Mouse (Mus musculus): ENCODE measurements at regions not wholly inside any gene's neighbourhood (a gene's known extent, or its start where the extent isn't known, plus 50 kb on each side); places are given as distances from the start of the nearest gene placed in this dataset.
"Not testable (repeated sequence)": the region's sequence is repeated elsewhere in the genome, so short reads cannot be mapped to it uniquely, and the experiment has no call there.

GRCm38 (mm10) chr2:116526203-116526602 is 352.3 kb upstream of the Tmco5 start:
- not testable (repeated sequence) for DNase-seq (ENCODE audit: low spot score in 2 of 2)

- DNase-seq (ENCODE audit: low spot score in 2 of 2), result no peak
Measured at GRCm38 (mm10) chr2:116536453-116536852, 342.0 kb upstream of the Tmco5 start.

GRCm38 (mm10) chr2:116559350-116559749 is 319.1 kb upstream of the Tmco5 start:
- DNase-seq (ENCODE audit: low spot score in 2 of 2), result no peak

- no peak for DNase-seq (ENCODE audit: low spot score in 2 of 2)
Measured at GRCm38 (mm10) chr2:116583989-116584388, 294.5 kb upstream of the Tmco5 start.

GRCm38 (mm10) chr2:116586203-116586959 is 292.1 kb upstream of the Tmco5 start:
- DNase-seq (ENCODE audit: low spot score in 2 of 2), result no peak

GRCm38 (mm10) chr2:116605869-116606268 is 272.6 kb upstream of the Tmco5 start:
- DNase-seq (ENCODE audit: low spot score in 2 of 2), result no peak

GRCm38 (mm10) chr2:116639935-116640334 is 238.6 kb upstream of the Tmco5 start:
- no peak for DNase-seq (ENCODE audit: low spot score in 2 of 2)

GRCm38 (mm10) chr2:116652106-116652505 is 226.4 kb upstream of the Tmco5 start:
- no peak for DNase-seq (ENCODE audit: low spot score in 2 of 2)

GRCm38 (mm10) chr2:116685756-116686155 is 192.7 kb upstream of the Tmco5 start:
- no peak for DNase-seq (ENCODE audit: low spot score in 2 of 2)

- no peak for DNase-seq (ENCODE audit: low spot score in 2 of 2)
Measured at GRCm38 (mm10) chr2:116697542-116697941, 180.9 kb upstream of the Tmco5 start.

GRCm38 (mm10) chr2:116704705-116705104 is 173.8 kb upstream of the Tmco5 start:
- DNase-seq (ENCODE audit: low spot score in 2 of 2), result no peak

GRCm38 (mm10) chr2:116709608-116710007 is 168.9 kb upstream of the Tmco5 start:
- no peak for DNase-seq (ENCODE audit: low spot score in 2 of 2)

GRCm38 (mm10) chr2:116716529-116717201 is 161.8 kb upstream of the Tmco5 start:
- no peak for DNase-seq (ENCODE audit: low spot score in 2 of 2)

GRCm38 (mm10) chr2:116718637-116719036 is 159.9 kb upstream of the Tmco5 start:
- DNase-seq (ENCODE audit: low spot score in 2 of 2), result no peak

- no peak for DNase-seq (ENCODE audit: low spot score in 2 of 2)
Measured at GRCm38 (mm10) chr2:116727591-116727990, 150.9 kb upstream of the Tmco5 start.

GRCm38 (mm10) chr2:116735702-116736101 is 142.8 kb upstream of the Tmco5 start:
- DNase-seq (ENCODE audit: low spot score in 2 of 2), result peak; percentile 1 to 14

- DNase-seq (ENCODE audit: low spot score in 2 of 2), result no peak
Measured at GRCm38 (mm10) chr2:116768459-116769047, 109.9 kb upstream of the Tmco5 start.

GRCm38 (mm10) chr2:116769186-116769585 is 109.3 kb upstream of the Tmco5 start:
- no peak for DNase-seq (ENCODE audit: low spot score in 2 of 2)

GRCm38 (mm10) chr2:116772569-116772968 is 105.9 kb upstream of the Tmco5 start:
- DNase-seq (ENCODE audit: low spot score in 2 of 2), result no peak

- no peak for DNase-seq (ENCODE audit: low spot score in 2 of 2)
Measured at GRCm38 (mm10) chr2:116800141-116800540, 78.3 kb upstream of the Tmco5 start.

- no peak for DNase-seq (ENCODE audit: low spot score in 2 of 2)
Measured at GRCm38 (mm10) chr2:116801578-116801977, 76.9 kb upstream of the Tmco5 start.

GRCm38 (mm10) chr2:116807207-116807606 is 71.3 kb upstream of the Tmco5 start:
- no peak for DNase-seq (ENCODE audit: low spot score in 2 of 2)

GRCm38 (mm10) chr2:116807636-116808035 is 70.9 kb upstream of the Tmco5 start:
- no peak for DNase-seq (ENCODE audit: low spot score in 2 of 2)
